In genomic region chr11:69418481-69419442, GRCm38 (mm10) we compare ENCODE assay signal across 8 mouse cellular contexts. TPM values are rescaled to one million over a fixed set of nuclear protein-coding genes. Genes with fewer than 3 reads are reported as not detected.
DNase-seq lines count a peak whose midpoint lies in the region; ATAC-seq lines count a peak whose summit lies in the region.

No protein-coding gene starts in this region.

- peak; percentile 84 for ATAC-seq in intestine, embryonic 15.5 days

- under 1% methylated on average over 45 of the region's 45 CpGs for WGBS in intestine, embryonic 15.5 days

- H3K27ac ChIP-seq in intestine, embryonic 15.5 days, result peak overlapping the region; percentile 98

- peak; percentile 97 for DNase-seq in adrenal gland, adult 2 months
- DNase-seq in embryo, embryonic 9.5 days (ENCODE audit: extremely low spot score), result peak; percentile 98
- DNase-seq in gastrocnemius, postnatal 36 days, result peak; percentile 78 to 91
- peak; percentile 91 to 98 for DNase-seq in left cerebral cortex, postnatal 25 days (ENCODE audit: low spot score in 2 of 2)
- DNase-seq in mesoderm, embryonic 11.5 days (ENCODE audit: low read depth, low spot score), result peak; percentile 98
- peak; percentile 91 for DNase-seq in right cerebral cortex, postnatal 25 days
- peak; percentile 91 for DNase-seq in urinary bladder, postnatal 4 days (ENCODE audit: low spot score in 2 of 2)

- intact Hi-C loops in gastrocnemius, postnatal 36 days (cut with DNase I), result loop anchor here (10.0 kb wide), 2 partner anchors 324 to 576 kb away; partner anchors contain the start of genes Gabarap, Per1 and Phf23
- intact Hi-C loops in left cerebral cortex, postnatal 25 days (cut with DNase I), result loop anchor here (1.0 to 5.0 kb wide), 2 partner anchors 8 to 321 kb away; partner anchors contain the start of gene Per1

- H3K27me3 ChIP-seq in intestine, embryonic 15.5 days (replicated peaks), result peaks cover 14% of the 10 kb centered on the region; the same call in 1 of the 2 replicates

- peak overlapping the region; percentile 97 for H3K4me2 ChIP-seq in intestine, embryonic 15.5 days (replicated peaks)

- H3K4me1 ChIP-seq in intestine, embryonic 15.5 days (replicated peaks), result peaks cover 48% of the 10 kb centered on the region

- no peaks in the 10 kb centered on the region for H3K36me3 ChIP-seq in intestine, embryonic 15.5 days

- H3K9ac ChIP-seq in intestine, embryonic 15.5 days, result peak overlapping the region; percentile 59

- no peaks in the 10 kb centered on the region for H3K9me3 ChIP-seq in intestine, embryonic 15.5 days

- peak overlapping the region; percentile 53 for H3K4me3 ChIP-seq in intestine, embryonic 15.5 days (replicated peaks)

RNA-seq across cellular contexts. Expression of gene Kdm6b, which starts 5.3 kb away (rescaled TPM):
- 10 to 100 TPM; 31.4 to 41.5 TPM for total RNA-seq in adrenal gland, adult 2 months (2021)
- 17.4 and 18.7 TPM in 2 replicates for polyA plus RNA-seq in adrenal gland, adult 2 months (2012; rRNA removed)
- 10 to 100 TPM; 23.0 to 27.2 TPM for total RNA-seq in gastrocnemius, postnatal 36 days (2021)
- polyA plus RNA-seq in intestine, embryonic 15.5 days (2015; fragmentation: Nextera tagmentation; extraction: Ambion mirVana), result 23.7 and 24.3 TPM in 2 replicates
- total RNA-seq in left cerebral cortex, postnatal 25 days (2021), result 10 to 100 TPM; 23.3 to 25.3 TPM

RNA-seq across cellular contexts. Expression of gene Tmem88, which starts 20.7 kb away (rescaled TPM):
- total RNA-seq in adrenal gland, adult 2 months (2021), result 10 to 100 TPM; 10.8 to 16.0 TPM
- 86.3 and 94.7 TPM in 2 replicates for polyA plus RNA-seq in adrenal gland, adult 2 months (2012; rRNA removed)
- total RNA-seq in gastrocnemius, postnatal 36 days (2021), result 1 to 10 TPM; 6.3 to 7.9 TPM
- 30.7 and 32.1 TPM in 2 replicates for polyA plus RNA-seq in intestine, embryonic 15.5 days (2015; fragmentation: Nextera tagmentation; extraction: Ambion mirVana)
- 1 to 10 TPM; 3.6 to 3.8 TPM for total RNA-seq in left cerebral cortex, postnatal 25 days (2021)

RNA-seq across cellular contexts. Expression of gene Cyb5d1, which starts 23.3 kb away (rescaled TPM):
- total RNA-seq in adrenal gland, adult 2 months (2021), result 10 to 100 TPM; 44.2 to 59.7 TPM
- polyA plus RNA-seq in adrenal gland, adult 2 months (2012; rRNA removed), result 10.7 and 11.8 TPM in 2 replicates
- total RNA-seq in gastrocnemius, postnatal 36 days (2021), result 10 to 100 TPM; 24.6 to 26.2 TPM
- polyA plus RNA-seq in intestine, embryonic 15.5 days (2015; fragmentation: Nextera tagmentation; extraction: Ambion mirVana), result 22.7 and 24.8 TPM in 2 replicates
- 10 to 100 TPM; 35.9 to 41.3 TPM for total RNA-seq in left cerebral cortex, postnatal 25 days (2021)

RNA-seq across cellular contexts. Expression of gene Naa38, which starts 23.5 kb away (rescaled TPM):
- total RNA-seq in adrenal gland, adult 2 months (2021), result 100 to 1,000 TPM; 124 to 157 TPM
- 175 and 193 TPM in 2 replicates for polyA plus RNA-seq in adrenal gland, adult 2 months (2012; rRNA removed)
- 10 to 100 TPM; 58.8 to 67.0 TPM for total RNA-seq in gastrocnemius, postnatal 36 days (2021)
- 154 and 182 TPM in 2 replicates for polyA plus RNA-seq in intestine, embryonic 15.5 days (2015; fragmentation: Nextera tagmentation; extraction: Ambion mirVana)
- total RNA-seq in left cerebral cortex, postnatal 25 days (2021), result 100 to 1,000 TPM; 105 to 109 TPM

RNA-seq across cellular contexts. Expression of gene Chd3, which starts 49.6 kb away (rescaled TPM):
- 10 to 100 TPM; 71.0 to 92.8 TPM for total RNA-seq in adrenal gland, adult 2 months (2021)
- 83.4 and 107 TPM in 2 replicates for polyA plus RNA-seq in adrenal gland, adult 2 months (2012; rRNA removed)
- 10 to 100 TPM in 1 of 2 experiments, 1 to 10 TPM in 1; 7.6 to 11.2 TPM for total RNA-seq in gastrocnemius, postnatal 36 days (2021)
- polyA plus RNA-seq in intestine, embryonic 15.5 days (2015; fragmentation: Nextera tagmentation; extraction: Ambion mirVana), result 39.9 and 44.1 TPM in 2 replicates
- 100 to 1,000 TPM; 449 to 474 TPM for total RNA-seq in left cerebral cortex, postnatal 25 days (2021)

Comparison
In these comparisons a context has a peak if more than half of its experiments do, and no peak if none do; other contexts are left out.
1. Peak in every context shown above with its lines: DNase-seq, ATAC-seq, H3K4me3 ChIP-seq and H3K27ac ChIP-seq.